Mouse (Mus musculus): Measurements from ENCODE around the gene Klhl42.

GRCm38 (mm10) chr6:147096109-147096508 is 4.9 kb downstream of the Klhl42 start:
- no peak for TF ChIP-seq POLR2A (IDR thresholded peaks at IDR 0.05; ENCODE audit: low read depth, low read length)
- TF ChIP-seq CTCF (IDR thresholded peaks at IDR 0.05; ENCODE audit: extremely low read depth, insufficient read length, insufficient replicate concordance, low read depth, low read length) = no peak
